Mouse (Mus musculus): ENCODE data around the gene Wdr20. TPM values are rescaled to one million over a fixed set of nuclear protein-coding genes. Genes with fewer than 3 reads are reported as not detected.

Wdr20 gene
- polyA plus RNA-seq, 1 experiment from 2014 or later: 24.6 TPM

DNA sequence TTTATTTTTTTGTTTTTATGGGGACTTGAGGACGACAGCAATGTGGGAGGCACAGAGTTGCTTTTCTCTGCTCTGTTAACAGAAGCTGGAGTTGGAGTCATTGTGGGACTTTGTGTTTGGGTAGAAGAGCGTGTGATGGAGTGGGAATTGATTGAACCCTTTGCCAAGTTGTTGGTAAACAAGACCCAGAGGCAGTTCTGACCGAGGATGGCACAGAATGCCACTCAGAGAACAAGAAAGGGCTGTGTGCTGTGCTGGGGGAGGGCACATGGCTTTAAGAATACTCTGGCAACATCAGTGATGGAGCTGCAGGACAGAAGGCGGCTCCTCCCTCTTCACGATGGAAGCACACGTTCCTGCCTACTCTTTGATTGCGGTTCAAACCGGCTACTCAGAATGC is 43.4 kb downstream of the Wdr20 start:
- DNase-seq (ENCODE audit: low spot score): no peak

DNA sequence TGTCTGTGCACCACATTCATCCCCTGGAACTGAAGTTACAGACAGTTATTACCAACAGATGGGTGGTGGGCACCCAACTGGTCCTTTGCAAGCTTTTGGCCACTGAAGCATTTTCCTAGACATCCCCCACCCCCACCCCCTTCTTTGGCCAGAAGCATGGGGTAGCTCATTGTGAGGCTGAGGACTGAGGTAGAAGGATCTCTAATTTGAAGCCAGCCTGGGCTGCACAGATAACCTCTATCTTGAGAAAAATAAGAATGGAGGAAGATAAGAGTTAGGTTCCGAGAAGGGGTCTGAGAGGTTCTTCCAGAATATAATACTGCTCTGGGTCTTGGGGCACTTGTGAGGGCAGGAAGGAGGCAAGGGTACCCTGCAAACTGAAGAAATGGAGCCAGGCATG is 44.5 kb downstream of the Wdr20 start:
- Histone ChIP-seq H3K27ac (ENCODE audit: low read depth, low read length) (no peak overlapping the region), H3K4me1 (ENCODE audit: control insufficient read depth, insufficient read depth, low read length) (no peaks in the 10 kb centered on the region), H3K9me3 (replicated peaks; ENCODE audit: control insufficient read depth, low read length) (no peaks in the 10 kb centered on the region), H3K4me3 (ENCODE audit: low read depth, low read length) (no peak overlapping the region), H3K9ac (ENCODE audit: low read length) (no peak overlapping the region), H3K27me3 (replicated peaks; ENCODE audit: control insufficient read depth, insufficient read depth, low read length) (no peaks in the 10 kb centered on the region), H3K4me2 (ENCODE audit: low read length) (no peak overlapping the region), H3K36me3 (ENCODE audit: control insufficient read depth, insufficient read depth, low read length) (peaks cover 35% of the 10 kb centered on the region)
- ATAC-seq (no peak), DNase-seq (ENCODE audit: low spot score) (no peak)
- 100% methylated on average over 1 of the region's 1 CpGs for WGBS

More for the DNA sequence above, 43.4 kb downstream of the Wdr20 start:
- 74% methylated on average over 8 of the region's 8 CpGs for WGBS
- no peak overlapping the region for H3K9ac ChIP-seq (ENCODE audit: low read length)
- no peaks in the 10 kb centered on the region for H3K4me1 ChIP-seq (ENCODE audit: control insufficient read depth, insufficient read depth, low read length)
- no peak overlapping the region for H3K27ac ChIP-seq (ENCODE audit: low read depth, low read length)
- no peak overlapping the region for H3K4me3 ChIP-seq (ENCODE audit: low read depth, low read length)
- H3K27me3 ChIP-seq (replicated peaks; ENCODE audit: control insufficient read depth, insufficient read depth, low read length): no peaks in the 10 kb centered on the region
- H3K4me2 ChIP-seq (ENCODE audit: low read length): no peak overlapping the region
- no peak for ATAC-seq
- peaks cover 32% of the 10 kb centered on the region for H3K36me3 ChIP-seq (ENCODE audit: control insufficient read depth, insufficient read depth, low read length)
- no peaks in the 10 kb centered on the region for H3K9me3 ChIP-seq (replicated peaks; ENCODE audit: control insufficient read depth, low read length)

DNA sequence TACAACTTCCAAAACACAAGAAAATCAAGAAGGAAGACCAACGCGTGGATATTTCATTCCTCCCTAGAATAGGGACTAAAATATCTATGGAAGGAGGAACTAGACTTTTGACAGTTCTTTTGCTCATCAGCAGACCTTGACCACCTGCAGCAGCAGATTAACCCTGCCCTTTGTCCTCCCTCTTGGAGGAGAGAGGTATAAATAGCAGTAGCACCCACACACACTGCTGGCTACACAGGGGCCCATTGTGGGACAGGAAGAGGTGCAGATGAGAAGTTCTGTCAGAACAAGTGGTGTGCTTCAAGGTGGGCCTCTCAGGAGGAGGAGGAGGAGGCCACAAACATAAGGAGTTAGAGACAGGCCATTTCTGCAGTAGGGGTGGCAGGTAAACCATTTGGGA is 46.5 kb downstream of the Wdr20 start:
- DNase-seq (ENCODE audit: low spot score): no peak
- peaks cover 38% of the 10 kb centered on the region for H3K36me3 ChIP-seq (ENCODE audit: control insufficient read depth, insufficient read depth, low read length)
- 92% methylated on average over 2 of the region's 2 CpGs for WGBS
- no peaks in the 10 kb centered on the region for H3K4me1 ChIP-seq (ENCODE audit: control insufficient read depth, insufficient read depth, low read length)
- H3K9ac ChIP-seq (ENCODE audit: low read length): no peak overlapping the region
- H3K27ac ChIP-seq (ENCODE audit: low read depth, low read length): no peak overlapping the region
- no peaks in the 10 kb centered on the region for H3K27me3 ChIP-seq (replicated peaks; ENCODE audit: control insufficient read depth, insufficient read depth, low read length)
- no peaks in the 10 kb centered on the region for H3K9me3 ChIP-seq (replicated peaks; ENCODE audit: control insufficient read depth, low read length)
- H3K4me3 ChIP-seq (ENCODE audit: low read depth, low read length): no peak overlapping the region
- H3K4me2 ChIP-seq (ENCODE audit: low read length): no peak overlapping the region
- no peak for ATAC-seq

- no peaks in the 10 kb centered on the region for H3K4me1 ChIP-seq (ENCODE audit: control insufficient read depth, insufficient read depth, low read length)
- H3K4me2 ChIP-seq (ENCODE audit: low read length): no peak overlapping the region
- peaks cover 30% of the 10 kb centered on the region for H3K36me3 ChIP-seq (ENCODE audit: control insufficient read depth, insufficient read depth, low read length)
- H3K4me3 ChIP-seq (ENCODE audit: low read depth, low read length): no peak overlapping the region
- no peaks in the 10 kb centered on the region for H3K9me3 ChIP-seq (replicated peaks; ENCODE audit: control insufficient read depth, low read length)
- H3K27me3 ChIP-seq (replicated peaks; ENCODE audit: control insufficient read depth, insufficient read depth, low read length): no peaks in the 10 kb centered on the region
- H3K9ac ChIP-seq (ENCODE audit: low read length): no peak overlapping the region
- WGBS: 84% methylated on average over 4 of the region's 4 CpGs
- no peak for DNase-seq (ENCODE audit: low spot score)
- no peak for ATAC-seq
- no peak overlapping the region for H3K27ac ChIP-seq (ENCODE audit: low read depth, low read length)
These were observed 48.5 kb downstream of the Wdr20 start for GRCm38 (mm10) chr12:110786243-110786642.

- DNase-seq (ENCODE audit: low spot score) (no peak), ATAC-seq (no peak)
- H3K9me3 ChIP-seq (replicated peaks; ENCODE audit: control insufficient read depth, low read length): no peaks in the 10 kb centered on the region
- H3K27me3 ChIP-seq (replicated peaks; ENCODE audit: control insufficient read depth, insufficient read depth, low read length): no peaks in the 10 kb centered on the region
- H3K27ac ChIP-seq (ENCODE audit: low read depth, low read length): no peak overlapping the region
- no peak overlapping the region for H3K4me3 ChIP-seq (ENCODE audit: low read depth, low read length)
- peaks cover 20% of the 10 kb centered on the region for H3K36me3 ChIP-seq (ENCODE audit: control insufficient read depth, insufficient read depth, low read length)
- H3K4me2 ChIP-seq (ENCODE audit: low read length): no peak overlapping the region
- no peaks in the 10 kb centered on the region for H3K4me1 ChIP-seq (ENCODE audit: control insufficient read depth, insufficient read depth, low read length)
- no peak overlapping the region for H3K9ac ChIP-seq (ENCODE audit: low read length)
- 93% methylated on average over 4 of the region's 4 CpGs for WGBS
These were observed 52.8 kb downstream of the Wdr20 start for GRCm38 (mm10) chr12:110790580-110790979.

DNA sequence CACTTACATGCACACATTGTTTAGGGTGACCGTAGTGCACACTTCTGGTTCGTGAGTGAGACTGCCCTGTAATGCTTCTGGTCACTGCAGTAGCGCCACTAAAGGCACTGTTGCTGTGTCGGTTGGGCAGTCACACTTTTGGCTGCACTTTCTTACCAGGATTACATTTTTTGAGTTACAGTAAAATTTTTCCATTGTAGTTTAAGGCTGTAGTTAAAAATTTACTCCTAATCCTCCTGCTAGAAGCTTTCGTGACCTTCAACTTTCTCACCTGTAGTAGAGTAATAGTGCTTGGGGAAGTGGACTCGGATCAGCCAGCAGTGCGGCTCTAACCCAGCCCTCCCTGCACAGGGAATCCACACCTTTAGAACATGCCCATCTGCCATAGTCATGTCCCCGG is 53.3 kb downstream of the Wdr20 start:
- 90% methylated on average over 8 of the region's 8 CpGs for WGBS
- H3K4me3 ChIP-seq (ENCODE audit: low read depth, low read length): no peak overlapping the region
- DNase-seq (ENCODE audit: low spot score) (no peak), ATAC-seq (no peak)
- no peak overlapping the region for H3K9ac ChIP-seq (ENCODE audit: low read length)
- H3K27me3 ChIP-seq (replicated peaks; ENCODE audit: control insufficient read depth, insufficient read depth, low read length): no peaks in the 10 kb centered on the region
- no peaks in the 10 kb centered on the region for H3K4me1 ChIP-seq (ENCODE audit: control insufficient read depth, insufficient read depth, low read length)
- no peak overlapping the region for H3K4me2 ChIP-seq (ENCODE audit: low read length)
- no peak overlapping the region for H3K27ac ChIP-seq (ENCODE audit: low read depth, low read length)
- no peaks in the 10 kb centered on the region for H3K9me3 ChIP-seq (replicated peaks; ENCODE audit: control insufficient read depth, low read length)
- H3K36me3 ChIP-seq (ENCODE audit: control insufficient read depth, insufficient read depth, low read length): peaks cover 20% of the 10 kb centered on the region

DNA sequence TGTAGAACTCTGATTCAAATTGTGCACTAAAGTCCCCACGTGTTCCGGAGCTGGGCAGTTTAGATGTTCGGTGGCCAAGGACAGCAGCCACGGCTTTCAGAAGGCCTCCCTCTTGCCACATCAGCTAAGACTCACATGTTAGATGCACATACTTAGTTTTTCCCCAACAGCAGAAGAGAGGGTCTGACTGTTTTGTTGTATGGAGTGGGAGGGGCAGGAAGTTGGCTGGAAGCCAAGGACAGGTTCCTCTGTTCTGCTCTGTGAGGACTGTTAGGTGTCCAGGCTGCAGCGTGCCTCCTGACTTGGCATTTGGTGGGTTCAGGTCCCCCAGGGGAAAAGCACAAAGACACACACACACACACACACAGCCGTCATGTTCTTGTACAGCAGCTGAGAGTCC is 57.3 kb downstream of the Wdr20 start:
- no peaks in the 10 kb centered on the region for H3K9me3 ChIP-seq (replicated peaks; ENCODE audit: control insufficient read depth, low read length)
- H3K4me1 ChIP-seq (ENCODE audit: control insufficient read depth, insufficient read depth, low read length): no peaks in the 10 kb centered on the region
- 79% methylated on average over 6 of the region's 6 CpGs for WGBS

DNA sequence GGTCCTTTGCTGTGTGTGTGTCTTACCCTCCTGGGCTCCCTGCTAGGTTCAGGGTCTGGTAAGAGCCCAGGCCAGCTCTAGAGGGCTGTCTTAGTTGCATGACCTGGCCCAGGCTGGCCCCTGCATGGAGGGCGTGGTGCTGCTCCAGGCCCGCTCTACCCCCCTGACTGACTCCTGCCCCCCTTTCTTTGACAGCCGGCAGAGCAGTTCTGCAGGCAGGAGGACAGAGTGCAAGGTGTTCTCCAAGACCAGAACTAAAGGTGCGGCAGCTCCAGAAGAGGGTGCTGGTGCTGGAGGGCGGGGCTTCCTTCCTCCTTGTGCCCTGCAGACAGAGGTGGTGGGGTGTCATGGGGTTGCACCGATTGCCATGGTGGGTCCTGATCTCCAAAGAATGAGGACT is 59.0 kb downstream of the Wdr20 start:
- 88% methylated on average over 6 of the region's 6 CpGs for WGBS
- ATAC-seq: no peak

More for the DNA sequence above, 57.3 kb downstream of the Wdr20 start:
- peaks cover 11% of the 10 kb centered on the region; the same call in 1 of the 2 replicates for H3K36me3 ChIP-seq (ENCODE audit: control insufficient read depth, insufficient read depth, low read length)
- no peak overlapping the region for H3K9ac ChIP-seq (ENCODE audit: low read length)
- no peaks in the 10 kb centered on the region for H3K27me3 ChIP-seq (replicated peaks; ENCODE audit: control insufficient read depth, insufficient read depth, low read length)
- DNase-seq (ENCODE audit: low spot score): no peak
- H3K4me2 ChIP-seq (ENCODE audit: low read length): no peak overlapping the region
- no peak for ATAC-seq
- no peak overlapping the region for H3K4me3 ChIP-seq (ENCODE audit: low read depth, low read length)
- H3K27ac ChIP-seq (ENCODE audit: low read depth, low read length): no peak overlapping the region

GRCm38 (mm10) chr12:110797202-110797601 is 59.5 kb downstream of the Wdr20 start:
- Histone ChIP-seq H3K4me2 (ENCODE audit: low read length) (no peak overlapping the region), H3K4me1 (ENCODE audit: control insufficient read depth, insufficient read depth, low read length) (no peaks in the 10 kb centered on the region), H3K36me3 (ENCODE audit: control insufficient read depth, insufficient read depth, low read length) (peaks cover 10% of the 10 kb centered on the region), H3K27me3 (replicated peaks; ENCODE audit: control insufficient read depth, insufficient read depth, low read length) (no peaks in the 10 kb centered on the region), H3K27ac (ENCODE audit: low read depth, low read length) (no peak overlapping the region), H3K4me3 (ENCODE audit: low read depth, low read length) (no peak overlapping the region), H3K9me3 (replicated peaks; ENCODE audit: control insufficient read depth, low read length) (no peaks in the 10 kb centered on the region), H3K9ac (ENCODE audit: low read length) (no peak overlapping the region)
- DNase-seq (ENCODE audit: low spot score) (no peak), ATAC-seq (no peak)
- WGBS: 88% methylated on average over 6 of the region's 6 CpGs

More for the DNA sequence above, 59.0 kb downstream of the Wdr20 start:
- Histone ChIP-seq H3K27ac (ENCODE audit: low read depth, low read length) (no peak overlapping the region), H3K4me3 (ENCODE audit: low read depth, low read length) (no peak overlapping the region), H3K9ac (ENCODE audit: low read length) (no peak overlapping the region), H3K27me3 (replicated peaks; ENCODE audit: control insufficient read depth, insufficient read depth, low read length) (no peaks in the 10 kb centered on the region), H3K4me2 (ENCODE audit: low read length) (no peak overlapping the region), H3K9me3 (replicated peaks; ENCODE audit: control insufficient read depth, low read length) (no peaks in the 10 kb centered on the region), H3K36me3 (ENCODE audit: control insufficient read depth, insufficient read depth, low read length) (peaks cover 7% of the 10 kb centered on the region), H3K4me1 (ENCODE audit: control insufficient read depth, insufficient read depth, low read length) (no peaks in the 10 kb centered on the region)
- no peak for DNase-seq (ENCODE audit: low spot score)
